Mouse (Mus musculus): Measurements from ENCODE around the gene Chst10. TPM values are rescaled to one million over a fixed set of nuclear protein-coding genes. Genes with fewer than 3 reads are reported as not detected.

Gene Chst10
- total RNA-seq, 1 experiment from 2014 or later = 1.9 TPM

Other genes starting within 250 kb of the Chst10 start
- 2.8 and 3.4 TPM in 2 replicates for gene Aff3, start 233.2 kb downstream of the Chst10 start, total RNA-seq (2021)
- 5.7 and 7.8 TPM in 2 replicates for gene Lonrf2, start 61.5 kb downstream of the Chst10 start, total RNA-seq (2021)
- gene Nms, start 41.0 kb upstream of the Chst10 start, total RNA-seq (2021) = not detected in 2 replicates
- gene Pdcl3, start 87.4 kb upstream of the Chst10 start, total RNA-seq (2021) = 86.8 and 92.9 TPM in 2 replicates

All from adrenal gland, postnatal 25 days (tissue).